Mouse (Mus musculus) limb, embryonic 14.5 days (tissue): ENCODE measurements around the gene Gm10188. TPM values are rescaled to one million over a fixed set of nuclear protein-coding genes. Genes with fewer than 3 reads are reported as not detected.

Experiments
- ATAC-seq: fragments of 200-750 bp; cut with Nextera tagmentation; 2 replicates; pipeline ENCODE4 v1.8.0; 2017; ENCODE audit warnings: low read depth, moderate number of reproducible peaks, moderate TSS enrichment; ENCODE audit not compliant: low FRiP score
- DNase-seq: peaks from one replicate; pipeline ENCODE4 v3.0.0-alpha.2; 2015; ENCODE audit warnings: low spot score
- H3K27ac ChIP-seq: fragments of 300-500 bp; sonication (generic); replicated peaks from 2 replicates; pipeline ENCODE4 v1.5.1; 2014; ENCODE audit warnings: low read depth, mild to moderate bottlenecking, low read length, moderate library complexity, mixed read lengths
- H3K27me3 ChIP-seq: fragments of 300-500 bp; sonication (generic); 2 replicates; pipeline ENCODE4 v1.6.1; 2014; ENCODE audit warnings: low read length, mixed read lengths; ENCODE audit not compliant: control insufficient read depth, insufficient read depth
- H3K36me3 ChIP-seq: fragments of 300-500 bp; sonication (generic); 2 replicates; pipeline ENCODE4 v1.6.1; 2014; ENCODE audit warnings: mild to moderate bottlenecking, low read length, moderate library complexity, mixed read lengths; ENCODE audit not compliant: control insufficient read depth, insufficient read depth
- H3K4me1 ChIP-seq: fragments of 300-500 bp; sonication (generic); 2 replicates; pipeline ENCODE4 v1.6.1; 2014; ENCODE audit warnings: antibody characterized with exemption, low read length, mixed read lengths; ENCODE audit not compliant: control insufficient read depth, insufficient read depth
- H3K4me2 ChIP-seq: fragments of 300-500 bp; sonication (generic); replicated peaks from 2 replicates; pipeline ENCODE4 v1.6.1; 2014; ENCODE audit warnings: low read depth, mild to moderate bottlenecking, low read length, moderate library complexity; ENCODE audit not compliant: severe bottlenecking
- H3K4me3 ChIP-seq: fragments of 300-500 bp; sonication (generic); replicated peaks from 2 replicates; pipeline ENCODE4 v1.5.1; 2014; ENCODE audit warnings: low read length
- H3K9ac ChIP-seq: fragments of 300-500 bp; sonication (generic); 2 replicates; pipeline ENCODE4 v1.6.1; 2014; ENCODE audit warnings: mild to moderate bottlenecking, low read depth, low read length, moderate library complexity; ENCODE audit not compliant: severe bottlenecking
- H3K9me3 ChIP-seq: fragments of 300-500 bp; sonication (generic); 2 replicates; pipeline ENCODE4 v1.6.1; 2016; ENCODE audit warnings: low read length; ENCODE audit not compliant: control insufficient read depth
- POLR2A ChIP-seq: fragments of 200-500 bp; IDR thresholded peaks from 2 replicates; pipeline ENCODE4 v1.8.0; 2012; ENCODE audit warnings: inconsistent platforms, mild to moderate bottlenecking, moderate library complexity, borderline replicate concordance; ENCODE audit not compliant: insufficient read depth, insufficient read length; ENCODE audit errors: extremely low read depth
- WGBS: fragments of 180-500 bp; shearing (Covaris S2); extraction: QIAGEN DNeasy Blood & Tissue Kit; methylation state at CpG from one replicate; pipeline ENCODE4 v1.1.7; 2014; 5-methylcytosine and 5-hydroxymethylcytosine counted together
- polyA plus RNA-seq, 2 experiments: library from polyadenylated mRNA; depleted of rRNA in 1 of 2; stranded (reverse) in 1 of 2; unstranded in 1 of 2; fragments of >200 nt; fragmentation: Nextera tagmentation in 1 of 2; extraction: Ambion mirVana in 1 of 2; gene quantifications; 2 replicates each; pipeline versions ENCODE4 v1.2.1 to v1.2.3; 2012 to 2014

The Gm10188 gene
- polyA plus RNA-seq, 2 experiments: not detected

- 91% methylated on average over 4 of the region's 4 CpGs for WGBS
- H3K36me3 ChIP-seq: no peaks in the 10 kb centered on the region
- no peaks in the 10 kb centered on the region for H3K9me3 ChIP-seq
- H3K9ac ChIP-seq: no peak overlapping the region
- no peak overlapping the region for H3K4me2 ChIP-seq
- 0 out of 2 replicates have a peak, but pooled peaks cover 3% of the 10 kb centered on the region for H3K4me1 ChIP-seq
- ATAC-seq (no peak), DNase-seq (no peak)
- H3K27me3 ChIP-seq: no peaks in the 10 kb centered on the region
- H3K27ac ChIP-seq: no peak overlapping the region
- H3K4me3 ChIP-seq: no peak overlapping the region
- no peak for TF ChIP-seq POLR2A
Measured at GRCm38 (mm10) chr1:132263618-132264017, 34.1 kb upstream of the Gm10188 start.

DNA sequence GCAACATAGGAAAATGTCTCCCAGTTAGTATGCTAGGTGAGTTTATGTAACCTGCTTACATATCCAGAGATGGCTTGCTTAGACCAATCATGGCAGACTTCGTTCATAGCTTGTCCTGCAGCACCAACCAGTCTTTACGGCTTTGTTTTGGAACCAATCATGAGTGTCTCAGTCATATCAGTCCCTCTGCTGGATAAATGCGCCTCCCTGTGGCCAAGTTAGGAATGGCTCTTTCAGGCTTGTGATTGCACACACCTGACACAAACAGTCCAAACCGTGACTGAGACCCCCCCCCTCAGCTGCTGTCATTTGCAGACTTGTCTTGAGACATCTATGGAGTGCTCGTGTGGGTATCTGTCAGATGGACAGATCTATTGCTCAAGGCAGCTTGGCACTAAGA, 31.5 kb upstream of the Gm10188 start:
- H3K4me1 ChIP-seq: 0 out of 2 replicates have a peak, but pooled peaks cover 3% of the 10 kb centered on the region
- WGBS: 67% methylated on average over 5 of the region's 5 CpGs
- TF ChIP-seq POLR2A: no peak
- no peaks in the 10 kb centered on the region for H3K36me3 ChIP-seq
- H3K9ac ChIP-seq: no peak overlapping the region
- no peaks in the 10 kb centered on the region for H3K27me3 ChIP-seq
- H3K27ac ChIP-seq: no peak overlapping the region
- DNase-seq: no peak
- H3K4me2 ChIP-seq: no peak overlapping the region
- no peak for ATAC-seq
- H3K9me3 ChIP-seq: no peaks in the 10 kb centered on the region
- H3K4me3 ChIP-seq: no peak overlapping the region

DNA sequence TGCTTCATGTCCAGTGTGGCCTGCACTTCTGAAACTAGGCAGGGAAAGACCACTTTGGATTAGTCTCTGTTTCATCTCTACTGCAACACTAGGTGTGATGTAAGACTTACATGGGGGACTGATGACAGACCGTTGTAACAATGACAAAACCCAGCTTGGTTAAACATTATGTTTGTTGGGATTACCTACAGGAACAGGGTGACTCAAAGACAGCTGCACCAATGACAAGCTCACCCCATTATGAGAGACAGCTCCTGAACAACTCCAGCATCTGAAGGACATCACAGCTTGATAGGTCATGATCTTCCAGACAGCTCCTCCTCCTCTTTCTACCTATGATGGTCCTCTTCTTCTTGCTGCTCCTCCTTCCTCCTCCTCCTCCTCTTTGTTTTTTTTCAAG, 30.8 kb upstream of the Gm10188 start:
- WGBS: 94% methylated on average over 1 of the region's 1 CpGs

DNA sequence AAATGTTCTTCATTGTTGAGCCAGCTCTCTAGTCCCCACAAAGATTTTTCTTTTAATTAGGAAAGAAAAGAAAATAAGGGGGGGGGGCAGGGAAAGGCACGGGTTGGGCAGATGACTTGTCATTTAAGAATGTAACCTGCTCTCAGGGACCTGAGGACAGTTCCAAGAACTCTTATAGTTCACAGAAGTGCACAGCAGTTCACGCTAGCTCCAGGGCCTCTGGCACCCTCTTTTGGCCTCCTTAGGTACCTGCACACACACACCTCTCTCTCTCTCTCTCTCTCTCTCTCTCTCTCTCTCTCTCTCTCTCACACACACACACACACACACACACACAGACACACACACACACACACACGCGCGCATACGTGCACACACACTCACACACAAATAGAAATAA, 24.9 kb upstream of the Gm10188 start:
- Histone ChIP-seq H3K27me3 (no peaks in the 10 kb centered on the region), H3K9me3 (no peaks in the 10 kb centered on the region), H3K4me2 (no peak overlapping the region), H3K4me3 (no peak overlapping the region), H3K36me3 (no peaks in the 10 kb centered on the region), H3K9ac (no peak overlapping the region), H3K27ac (no peak overlapping the region), H3K4me1 (no peaks in the 10 kb centered on the region)
- TF ChIP-seq POLR2A: no peak
- ATAC-seq: no peak
- no peak for DNase-seq
- WGBS: 85% methylated on average over 6 of the region's 6 CpGs

More for the DNA sequence above, 30.8 kb upstream of the Gm10188 start:
- no peak for TF ChIP-seq POLR2A
- H3K9me3 ChIP-seq: no peaks in the 10 kb centered on the region
- H3K36me3 ChIP-seq: no peaks in the 10 kb centered on the region
- no peak overlapping the region for H3K4me3 ChIP-seq
- H3K4me1 ChIP-seq: 0 out of 2 replicates have a peak, but pooled peaks cover 2% of the 10 kb centered on the region
- H3K4me2 ChIP-seq: no peak overlapping the region
- DNase-seq (no peak), ATAC-seq (no peak)
- H3K27me3 ChIP-seq: no peaks in the 10 kb centered on the region
- H3K9ac ChIP-seq: no peak overlapping the region
- H3K27ac ChIP-seq: no peak overlapping the region

GRCm38 (mm10) chr1:132246641-132247040, 17.1 kb upstream of the Gm10188 start:
- Histone ChIP-seq H3K36me3 (no peaks in the 10 kb centered on the region), H3K4me2 (no peak overlapping the region), H3K27ac (no peak overlapping the region), H3K27me3 (no peaks in the 10 kb centered on the region), H3K4me1 (no peaks in the 10 kb centered on the region), H3K4me3 (no peak overlapping the region), H3K9ac (no peak overlapping the region), H3K9me3 (no peaks in the 10 kb centered on the region)
- ATAC-seq (no peak), DNase-seq (no peak)
- TF ChIP-seq POLR2A: no peak
- WGBS: 86% methylated on average over 4 of the region's 4 CpGs

DNA sequence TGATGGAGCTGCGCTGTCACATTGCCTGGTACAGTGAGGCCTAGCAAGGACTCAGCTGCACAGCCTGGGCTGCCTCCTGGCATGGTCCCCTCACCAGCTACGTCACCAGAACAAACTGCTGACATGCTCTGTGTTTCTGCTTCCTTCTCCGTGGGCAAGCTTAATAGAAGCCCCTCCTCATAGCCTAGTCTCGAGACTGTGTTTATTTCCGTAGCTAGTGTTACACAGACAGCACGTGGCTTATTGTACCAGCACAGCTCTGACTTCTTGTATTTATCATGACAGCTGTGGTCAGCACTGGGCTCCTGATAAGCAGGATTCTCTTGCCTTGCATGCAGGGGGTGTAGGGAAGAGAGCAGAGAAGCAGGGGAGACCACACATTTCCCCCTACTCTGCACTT, 16.6 kb upstream of the Gm10188 start:
- Histone ChIP-seq H3K4me1 (no peaks in the 10 kb centered on the region), H3K27me3 (no peaks in the 10 kb centered on the region), H3K4me3 (no peak overlapping the region), H3K27ac (no peak overlapping the region), H3K9ac (no peak overlapping the region), H3K36me3 (no peaks in the 10 kb centered on the region), H3K4me2 (no peak overlapping the region), H3K9me3 (no peaks in the 10 kb centered on the region)
- WGBS: 54% methylated on average over 6 of the region's 6 CpGs
- no peak for TF ChIP-seq POLR2A
- no peak for ATAC-seq
- no peak for DNase-seq
